Mouse (Mus musculus) bone marrow, adult 2 months (tissue): ENCODE data around the gene Dpp9.

Experiments
- CTCF ChIP-seq: fragments of 200-500 bp; IDR thresholded peaks from 2 replicates; pipeline ENCODE4 v1.5.1; 2011; ENCODE audit warnings: low read length, control low read depth; ENCODE audit not compliant: control insufficient read depth, insufficient read depth
- POLR2A ChIP-seq: fragments of 200-500 bp; IDR thresholded peaks from 2 replicates; pipeline ENCODE4 v1.6.1; 2011; ENCODE audit warnings: low read depth, mild to moderate bottlenecking, control low read depth, low read length, borderline replicate concordance; ENCODE audit not compliant: control insufficient read depth

- TF ChIP-seq CTCF (no peak), POLR2A (no peak)
These were observed 47.2 kb downstream of the Dpp9 start for GRCm38 (mm10) chr17:56171456-56171855.
